Mouse (Mus musculus) neural tube, embryonic 15.5 days (tissue): ENCODE measurements around the gene Tns1. TPM values are rescaled to one million over a fixed set of nuclear protein-coding genes. Genes with fewer than 3 reads are reported as not detected.
A peak's percentile ranks its signal among the peaks of the same experiment; 100 is the strongest.
"Not testable (repeated sequence)": the region's sequence is repeated elsewhere in the genome, so short reads cannot be mapped to it uniquely, and the experiment has no call there.

ENCODE experiments used
- ATAC-seq: fragments of 200-750 bp; cut with Nextera tagmentation; 2 replicates; pipeline ENCODE4 v1.8.0; 2017; ENCODE audit warnings: mild to moderate bottlenecking, moderate TSS enrichment, moderate library complexity; ENCODE audit not compliant: low FRiP score
- H3K27ac ChIP-seq: fragments of 300-500 bp; sonication (generic); replicated peaks from 2 replicates; pipeline ENCODE4 v1.5.1; 2015; ENCODE audit warnings: mild to moderate bottlenecking, inconsistent platforms
- H3K27me3 ChIP-seq: fragments of 300-500 bp; sonication (generic); replicated peaks from 2 replicates; pipeline ENCODE4 v1.6.1; 2015; ENCODE audit warnings: inconsistent platforms
- H3K36me3 ChIP-seq: fragments of 300-500 bp; sonication (generic); 2 replicates; pipeline ENCODE4 v1.6.1; 2015; ENCODE audit warnings: inconsistent platforms
- H3K4me1 ChIP-seq: fragments of 300-500 bp; sonication (generic); 2 replicates; pipeline ENCODE4 v1.6.1; 2015; ENCODE audit warnings: inconsistent platforms
- H3K4me2 ChIP-seq: fragments of 300-500 bp; sonication (generic); 2 replicates; pipeline ENCODE4 v1.6.1; 2015; ENCODE audit warnings: inconsistent platforms, mild to moderate bottlenecking, moderate library complexity
- H3K4me3 ChIP-seq: fragments of 300-500 bp; sonication (generic); replicated peaks from 2 replicates; pipeline ENCODE4 v1.5.1; 2015; ENCODE audit warnings: mild to moderate bottlenecking, inconsistent platforms
- H3K9ac ChIP-seq: fragments of 300-500 bp; sonication (generic); replicated peaks from 2 replicates; pipeline ENCODE4 v1.6.1; 2015; ENCODE audit warnings: mild to moderate bottlenecking, inconsistent platforms
- H3K9me3 ChIP-seq: fragments of 300-500 bp; sonication (generic); replicated peaks from 2 replicates; pipeline ENCODE4 v1.6.1; 2016; ENCODE audit warnings: inconsistent platforms
- WGBS: fragments of 180-500 bp; shearing (Covaris S2); methylation state at CpG from one replicate; pipeline ENCODE4 v1.1.7; 2015; ENCODE audit warnings: mixed read lengths; 5-methylcytosine and 5-hydroxymethylcytosine counted together
- polyA plus RNA-seq: library from polyadenylated mRNA; unstranded; fragments of >200 nt; fragmentation: Nextera tagmentation; extraction: Ambion mirVana; gene quantifications from 2 replicates; pipeline ENCODE4 v1.2.1, GENCODE M21; 2015

Gene Tns1
- 13.3 and 20.6 TPM in 2 replicates for polyA plus RNA-seq

DNA sequence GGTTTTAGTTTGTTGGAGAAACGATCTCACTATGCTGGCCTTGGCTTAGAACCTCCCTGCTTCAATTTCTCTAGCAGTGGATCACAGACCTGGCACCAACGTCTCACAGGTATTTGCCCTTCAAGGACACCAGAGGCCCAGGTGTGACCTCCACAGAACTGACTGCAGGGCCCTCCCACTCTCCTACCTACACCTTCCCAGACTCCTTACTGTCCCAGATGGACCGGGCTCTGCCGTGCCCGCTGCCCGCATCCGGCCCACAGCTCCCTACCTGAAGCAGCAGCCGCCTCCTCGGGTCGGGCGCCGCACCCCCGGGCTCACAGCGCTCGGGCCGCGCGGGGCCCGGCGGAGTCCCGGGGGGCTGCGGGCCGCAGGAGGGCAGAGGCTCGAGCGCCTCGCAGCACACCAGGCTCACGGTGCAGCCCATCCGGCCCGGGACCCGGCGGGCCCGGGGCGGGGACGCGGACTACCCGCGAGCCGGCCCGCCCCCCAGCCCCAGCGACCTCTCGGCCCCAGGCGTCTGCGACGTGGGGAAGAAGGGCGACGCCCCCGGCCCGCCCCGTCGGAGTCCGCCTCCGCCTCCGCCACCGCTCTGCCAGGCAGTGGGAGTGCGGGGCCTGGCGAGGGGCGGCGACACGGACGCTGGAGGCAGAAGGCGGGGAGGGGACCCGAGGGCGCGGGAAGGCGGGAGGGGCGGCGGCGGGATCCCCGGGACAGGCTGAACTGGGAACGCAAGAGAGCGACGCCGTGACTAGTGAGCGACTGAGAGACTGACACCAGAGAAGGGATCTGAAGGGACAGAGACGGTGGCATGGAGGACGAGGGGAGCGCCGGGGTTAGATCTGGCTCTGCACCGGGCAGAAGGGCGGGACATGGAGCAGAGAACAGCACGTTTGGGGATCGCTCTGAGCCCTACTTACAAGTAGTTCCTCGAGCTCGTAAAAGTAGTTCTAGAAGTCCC, at the start of gene Tns1:
Gene Tns1, minus strand, starts transcription at position 429 of the 961 bp plus-strand sequence.
- H3K4me1 ChIP-seq = peaks cover 25% of the 10 kb centered on the region
- H3K4me3 ChIP-seq = peak within 1 kb of the TSS; percentile 47
- H3K27me3 ChIP-seq = peaks cover 26% of the 10 kb centered on the region
- peak within 1 kb of the TSS; percentile 90 for H3K4me2 ChIP-seq
- peak; percentile 66 for ATAC-seq
- H3K27ac ChIP-seq = no peak within 1 kb of the TSS
- under 1% methylated on average over 81 of the region's 84 CpGs for WGBS
- H3K9me3 ChIP-seq = no peaks in the 10 kb centered on the region
- peak within 1 kb of the TSS; percentile 55 for H3K9ac ChIP-seq
- H3K36me3 ChIP-seq = no peaks in the 10 kb centered on the region

DNA sequence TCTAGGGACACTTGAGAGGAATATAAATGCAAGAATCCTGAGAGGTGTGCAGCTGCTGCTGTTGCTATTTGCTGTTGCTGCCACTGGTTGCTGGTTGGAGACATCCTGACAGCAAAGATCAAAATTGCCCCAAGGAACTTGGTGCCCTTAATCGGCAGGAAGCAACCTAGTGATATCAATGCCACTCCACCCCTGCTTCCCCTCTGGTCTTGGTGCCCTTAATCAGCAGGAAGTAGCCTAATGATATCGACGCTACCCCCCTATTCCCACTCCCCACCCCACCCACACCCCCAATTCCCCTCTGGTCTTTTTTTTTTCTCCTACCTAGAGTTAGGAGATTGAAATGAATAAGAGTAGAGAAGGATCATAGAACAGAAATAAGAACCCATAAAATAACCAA, 48.5 kb upstream of the Tns1 start:
- Histone ChIP-seq H3K27me3 (no peaks in the 10 kb centered on the region), H3K9me3 (no peaks in the 10 kb centered on the region), H3K9ac (no peak overlapping the region), H3K27ac (no peak overlapping the region), H3K36me3 (no peaks in the 10 kb centered on the region), H3K4me3 (no peak overlapping the region), H3K4me1 (no peaks in the 10 kb centered on the region), H3K4me2 (no peak overlapping the region)
- ATAC-seq = no peak
- 93% methylated on average over 3 of the region's 3 CpGs for WGBS

DNA sequence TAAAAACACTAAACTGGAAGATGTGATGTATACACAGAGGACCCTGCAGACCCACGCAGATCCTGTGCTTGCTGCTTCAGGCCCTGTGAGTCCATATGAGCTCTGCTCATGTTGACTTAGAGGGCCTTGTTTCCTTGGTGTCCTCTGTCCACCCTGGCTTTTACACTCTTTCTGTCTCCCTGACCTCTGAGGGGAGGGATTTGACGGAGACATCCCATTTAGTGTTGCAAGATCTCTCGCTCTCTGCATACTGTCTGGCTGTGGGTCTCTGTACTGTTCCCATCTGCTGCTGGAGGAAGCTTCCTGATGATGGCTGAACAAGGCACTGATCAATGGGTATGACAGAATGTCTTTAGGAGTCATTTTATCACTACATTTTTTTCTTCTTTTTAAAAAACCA, 45.5 kb upstream of the Tns1 start:
- Histone ChIP-seq H3K9ac (no peak overlapping the region), H3K4me3 (no peak overlapping the region)
- no peak for ATAC-seq

DNA sequence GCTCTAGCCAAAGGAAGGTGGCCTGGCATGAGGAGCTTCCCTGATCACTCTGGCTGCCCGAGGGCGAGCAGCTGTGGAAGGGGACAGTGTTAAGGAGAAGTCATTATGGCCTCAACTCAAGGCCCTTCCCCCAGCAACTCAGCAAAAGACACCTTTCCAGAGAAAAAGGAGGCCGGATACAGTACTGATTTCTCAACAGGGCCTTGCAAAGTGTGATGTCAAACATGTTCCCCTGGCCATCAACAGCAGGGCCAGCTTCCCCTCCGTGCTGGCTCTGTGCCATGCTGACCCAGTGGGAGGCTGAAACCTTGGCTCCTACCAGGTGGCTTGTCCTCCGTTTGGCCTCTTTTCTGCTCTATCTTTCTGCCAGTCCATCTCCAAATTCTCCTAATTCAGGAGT, 42.9 kb upstream of the Tns1 start:
- 82% methylated on average over 5 of the region's 5 CpGs for WGBS
- H3K4me3 ChIP-seq = no peak overlapping the region
- ATAC-seq = no peak
- H3K36me3 ChIP-seq = no peaks in the 10 kb centered on the region
- no peaks in the 10 kb centered on the region for H3K4me1 ChIP-seq
- H3K27me3 ChIP-seq = no peaks in the 10 kb centered on the region
- no peaks in the 10 kb centered on the region for H3K9me3 ChIP-seq
- H3K9ac ChIP-seq = no peak overlapping the region
- no peak overlapping the region for H3K27ac ChIP-seq
- H3K4me2 ChIP-seq = no peak overlapping the region

More for the DNA sequence above, 45.5 kb upstream of the Tns1 start:
- Histone ChIP-seq H3K9me3 (no peaks in the 10 kb centered on the region), H3K36me3 (no peaks in the 10 kb centered on the region), H3K4me1 (no peaks in the 10 kb centered on the region), H3K4me2 (no peak overlapping the region), H3K27me3 (no peaks in the 10 kb centered on the region), H3K27ac (no peak overlapping the region)
- WGBS = 83% methylated on average over 3 of the region's 3 CpGs

DNA sequence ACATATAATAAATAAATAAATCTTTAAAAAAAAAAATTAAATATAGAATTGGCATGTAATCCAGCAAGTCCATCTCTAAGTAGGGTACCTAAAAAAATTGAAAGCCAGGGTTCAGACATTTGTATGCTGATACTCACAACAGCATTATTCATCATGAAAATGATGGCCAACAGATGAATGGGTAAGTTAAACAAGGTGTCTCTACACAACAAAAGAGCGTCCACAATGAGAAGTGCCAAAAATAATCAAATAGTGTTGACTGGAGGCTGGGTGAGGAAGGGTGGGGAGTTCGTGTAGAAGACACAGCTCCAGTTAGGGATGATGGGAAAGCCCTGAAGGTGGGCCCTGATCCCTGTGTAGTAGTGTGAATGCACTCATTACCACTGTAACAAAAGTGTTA, 35.8 kb upstream of the Tns1 start:
- Histone ChIP-seq H3K9me3 (no peaks in the 10 kb centered on the region), H3K9ac (no peak overlapping the region), H3K4me2 (no peak overlapping the region), H3K36me3 (no peaks in the 10 kb centered on the region), H3K27me3 (no peaks in the 10 kb centered on the region), H3K4me1 (no peaks in the 10 kb centered on the region), H3K27ac (no peak overlapping the region), H3K4me3 (no peak overlapping the region)
- ATAC-seq = no peak
- 78% methylated on average over 2 of the region's 2 CpGs for WGBS

DNA sequence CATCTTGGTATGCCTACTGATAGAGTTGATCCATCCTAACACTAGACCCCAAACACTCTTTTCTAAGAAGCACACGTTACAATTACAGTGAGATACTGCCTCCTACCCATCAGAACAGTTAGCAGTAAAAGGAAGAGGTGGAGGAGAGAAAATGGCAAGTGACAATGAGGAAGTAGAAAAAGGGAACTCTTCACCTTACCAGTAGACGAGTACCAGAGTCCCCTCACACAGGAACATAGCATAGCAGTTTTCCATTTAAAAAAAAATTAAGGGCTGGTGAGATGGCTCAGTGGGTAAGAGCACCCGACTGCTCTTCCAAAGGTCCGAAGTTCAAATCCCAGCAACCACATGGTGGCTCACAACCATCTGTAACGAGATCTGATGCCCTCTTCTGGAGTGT, 35.4 kb upstream of the Tns1 start:
- not testable (repeated sequence) for H3K27ac ChIP-seq, H3K27me3 ChIP-seq, H3K4me1 ChIP-seq, H3K4me3 ChIP-seq, H3K9me3 ChIP-seq, H3K9ac ChIP-seq, ATAC-seq, H3K36me3 ChIP-seq, H3K4me2 ChIP-seq
- 81% methylated on average over 5 of the region's 5 CpGs for WGBS

DNA sequence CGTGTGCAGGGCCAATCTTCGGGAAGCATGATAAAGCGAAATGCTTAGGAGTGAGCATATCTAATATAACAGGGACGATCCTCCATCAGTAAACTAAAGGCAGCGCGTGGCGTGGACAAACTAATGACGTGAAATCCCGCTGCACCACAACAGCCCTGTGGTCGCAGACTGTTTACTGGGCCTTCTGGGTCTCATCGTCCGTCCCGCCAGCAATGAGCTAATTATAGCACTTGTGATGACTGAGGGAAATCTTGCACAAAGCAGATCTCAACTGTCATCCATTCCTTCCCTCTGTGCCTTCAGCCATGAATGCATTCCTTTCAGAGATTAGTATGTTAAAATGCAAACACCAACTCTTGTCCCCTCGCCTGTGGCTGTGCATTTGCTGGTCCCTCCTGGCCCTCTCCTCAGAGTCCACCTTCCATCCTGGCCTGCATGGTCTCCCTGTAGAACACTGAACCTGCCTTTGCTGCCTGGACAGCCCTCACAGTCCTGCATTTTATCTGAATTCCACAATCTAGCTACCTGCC, 32.2 kb upstream of the Tns1 start:
- WGBS = 61% methylated on average over 14 of the region's 14 CpGs
- Histone ChIP-seq H3K27ac (no peak overlapping the region), H3K4me2 (no peak overlapping the region), H3K4me1 (no peaks in the 10 kb centered on the region), H3K9ac (no peak overlapping the region), H3K27me3 (no peaks in the 10 kb centered on the region), H3K36me3 (no peaks in the 10 kb centered on the region), H3K9me3 (no peaks in the 10 kb centered on the region), H3K4me3 (no peak overlapping the region)
- no peak for ATAC-seq

DNA sequence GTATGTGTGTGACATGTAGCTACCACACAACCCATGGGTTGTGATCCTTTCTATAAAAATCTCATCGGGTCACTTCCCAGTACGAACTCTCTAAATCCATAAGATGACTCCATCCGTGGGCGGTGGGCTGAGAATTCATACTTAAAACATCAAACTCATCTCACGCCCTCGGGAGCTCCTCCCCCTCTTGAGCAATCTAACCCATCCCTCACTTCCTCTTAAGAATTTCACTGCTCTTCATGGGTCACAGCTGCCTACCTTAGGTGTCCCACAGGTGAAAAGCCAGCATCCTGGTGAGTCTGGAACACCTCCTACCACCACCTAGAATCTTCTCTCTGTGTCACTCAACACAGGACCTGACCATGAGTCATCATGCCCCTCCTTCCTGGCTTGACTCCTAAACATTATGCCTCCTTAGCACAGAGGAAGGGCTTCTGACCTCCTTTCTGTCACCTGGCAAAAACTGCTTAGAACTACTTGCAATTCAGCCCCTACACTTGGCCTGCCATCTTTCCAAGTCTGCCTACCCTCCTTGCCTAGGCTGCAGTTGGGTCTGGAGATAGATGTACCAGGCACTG, 31.3 kb upstream of the Tns1 start:
- Histone ChIP-seq H3K4me1 (no peaks in the 10 kb centered on the region), H3K4me3 (no peak overlapping the region), H3K27me3 (no peaks in the 10 kb centered on the region), H3K4me2 (no peak overlapping the region), H3K36me3 (no peaks in the 10 kb centered on the region), H3K9me3 (no peaks in the 10 kb centered on the region), H3K9ac (no peak overlapping the region), H3K27ac (no peak overlapping the region)
- no peak for ATAC-seq
- whole genome bisulfite sequencing = 93% methylated on average over 6 of the region's 6 CpGs

DNA sequence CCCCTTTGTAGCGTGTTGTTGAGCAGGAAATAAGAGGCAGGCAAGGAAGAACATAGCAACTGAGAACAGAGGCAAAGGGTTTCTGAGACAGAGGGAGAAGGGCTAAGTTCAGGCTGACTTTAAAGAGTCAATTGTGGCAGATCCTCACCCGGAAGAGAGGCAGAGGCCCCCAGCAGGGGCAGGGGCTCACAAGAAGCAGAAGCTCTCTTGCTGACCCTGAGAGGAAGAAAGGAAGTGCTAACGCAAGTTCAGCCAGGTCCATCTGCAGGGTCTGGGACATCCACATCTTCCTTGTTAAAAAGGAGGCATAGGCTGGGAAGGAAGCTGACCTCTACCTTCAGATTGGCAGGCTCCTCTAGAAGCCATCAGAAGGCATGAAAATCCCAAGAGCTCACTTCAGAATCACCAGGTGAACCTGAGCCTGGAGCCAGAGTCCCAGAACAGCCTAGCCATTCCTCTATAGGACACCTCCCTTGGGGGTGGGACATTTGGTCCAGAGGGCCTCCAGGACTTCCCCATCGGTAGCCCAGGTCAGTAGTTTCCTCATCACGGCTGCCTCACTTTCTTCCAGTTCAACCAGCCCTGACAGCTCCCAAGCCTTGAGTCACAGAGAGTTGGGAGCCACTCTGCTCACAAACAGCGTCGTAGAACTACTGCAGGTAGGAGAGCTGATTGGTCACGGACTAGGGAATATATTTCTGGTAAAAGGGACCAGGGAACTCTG, 29.4 kb upstream of the Tns1 start, which contains the start of gene Cxcr2:
Gene Cxcr2, plus strand, starts transcription at position 529 of the 724 bp plus-strand sequence.
- no peak within 1 kb of the TSS for H3K9ac ChIP-seq
- 82% methylated on average over 8 of the region's 8 CpGs for WGBS

DNA sequence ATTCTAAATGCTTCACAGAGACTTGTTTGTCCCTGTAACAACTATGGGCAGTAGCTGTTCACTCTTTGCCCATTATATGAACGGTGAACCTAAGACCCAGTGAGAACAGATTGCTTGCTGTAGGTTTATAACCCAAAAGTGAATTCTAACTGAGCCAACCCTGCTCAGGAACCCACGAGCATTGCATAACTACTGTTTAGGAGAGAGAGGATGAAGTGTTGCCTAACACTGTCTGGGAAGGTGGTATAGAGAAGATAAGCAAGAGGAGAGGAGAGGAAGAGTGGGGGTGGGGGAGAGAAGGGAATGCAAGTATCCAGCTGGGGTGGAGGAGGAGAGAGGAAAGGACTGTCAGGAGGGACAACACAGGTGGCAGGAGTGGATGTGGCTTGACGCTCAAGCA, 26.8 kb upstream of the Tns1 start:
- H3K9ac ChIP-seq = no peak overlapping the region
- WGBS = 89% methylated on average over 3 of the region's 3 CpGs
- ATAC-seq = no peak

More for the DNA sequence above, 29.4 kb upstream of the Tns1 start, which contains the start of gene Cxcr2:
- no peak within 1 kb of the TSS for H3K4me2 ChIP-seq
- H3K9me3 ChIP-seq = no peaks in the 10 kb centered on the region
- no peak within 1 kb of the TSS for H3K27ac ChIP-seq
- H3K36me3 ChIP-seq = no peaks in the 10 kb centered on the region
- H3K4me1 ChIP-seq = no peaks in the 10 kb centered on the region
- ATAC-seq = no peak
- H3K4me3 ChIP-seq = no peak within 1 kb of the TSS
- H3K27me3 ChIP-seq = no peaks in the 10 kb centered on the region

DNA sequence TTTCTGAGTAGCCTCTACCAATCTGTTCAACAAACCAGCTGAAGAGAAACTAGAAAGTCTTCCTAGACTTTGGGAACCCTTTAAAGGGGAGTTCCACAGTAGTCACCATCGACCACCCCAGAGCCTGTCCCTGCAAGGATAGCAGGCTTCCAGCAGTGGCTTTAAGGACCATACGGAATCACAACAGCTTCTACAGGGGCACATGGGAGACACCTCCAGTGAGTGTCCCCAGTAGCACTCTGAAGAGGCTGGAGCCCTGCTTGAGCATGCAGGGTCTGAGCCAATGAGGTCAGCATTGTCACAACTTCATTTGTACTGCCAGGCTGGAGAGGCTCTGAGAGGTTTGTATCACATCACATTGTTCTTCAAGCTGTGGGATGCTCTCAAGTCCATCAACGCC, 25.9 kb upstream of the Tns1 start:
- H3K4me3 ChIP-seq = no peak overlapping the region
- ATAC-seq = no peak
- H3K9me3 ChIP-seq = no peaks in the 10 kb centered on the region
- H3K36me3 ChIP-seq = no peaks in the 10 kb centered on the region
- WGBS = 79% methylated on average over 3 of the region's 3 CpGs
- no peak overlapping the region for H3K4me2 ChIP-seq
- no peak overlapping the region for H3K27ac ChIP-seq
- no peaks in the 10 kb centered on the region for H3K4me1 ChIP-seq
- no peak overlapping the region for H3K9ac ChIP-seq
- H3K27me3 ChIP-seq = no peaks in the 10 kb centered on the region

More for the DNA sequence above, 26.8 kb upstream of the Tns1 start:
- Histone ChIP-seq H3K27me3 (no peaks in the 10 kb centered on the region), H3K36me3 (no peaks in the 10 kb centered on the region), H3K4me3 (no peak overlapping the region), H3K4me2 (no peak overlapping the region), H3K4me1 (no peaks in the 10 kb centered on the region), H3K9me3 (no peaks in the 10 kb centered on the region), H3K27ac (no peak overlapping the region)
